Mouse (Mus musculus) erythroblast, embryonic 14.5 days (primary cell): ENCODE results near the gene Foxn3.

Source experiments
- GATA1 ChIP-seq: IDR thresholded peaks from 2 replicates; pipeline ENCODE4 v1.6.1; 2012; ENCODE audit warnings: low read length, inconsistent platforms, mixed read lengths
- TAL1 ChIP-seq: IDR thresholded peaks from 3 replicates; pipeline ENCODE4 v1.6.1; 2012; ENCODE audit warnings: low read length, inconsistent platforms, mixed read lengths

DNA sequence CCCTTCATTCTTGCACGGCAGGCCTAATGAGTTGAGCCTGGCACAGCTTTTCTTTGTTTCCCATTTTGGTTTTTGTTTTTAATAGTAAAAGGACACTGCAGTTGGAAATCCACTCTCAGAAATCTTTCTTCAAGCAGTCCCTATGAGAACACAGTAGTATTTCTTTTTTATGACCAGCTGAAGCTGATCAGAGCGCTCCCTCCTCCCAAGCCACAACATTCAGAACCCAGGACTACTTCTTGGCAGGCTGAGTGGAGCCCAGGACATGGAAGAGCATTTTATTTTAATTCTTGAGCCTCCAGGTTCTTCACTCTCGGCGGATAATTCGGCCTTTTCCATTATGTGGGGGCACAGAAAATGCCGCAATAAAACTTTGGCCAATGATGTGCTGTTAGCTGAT lies 73.2 kb downstream of the Foxn3 start:
- TF ChIP-seq GATA1 (no peak), TAL1 (no peak)
